Mouse (Mus musculus) fibroblast of lung, adult 2 months (primary cell): ENCODE data around the gene Me3.

Experiments
- DNase-seq: peaks from one replicate; pipeline ENCODE4 v3.0.0-alpha.2; 2011; ENCODE audit warnings: low read depth

Me3 gene

GRCm38 (mm10) chr7:89833521-89833920 is 201.3 kb downstream of the Me3 start:
- no peak for DNase-seq

GRCm38 (mm10) chr7:89835566-89835965 is 203.4 kb downstream of the Me3 start:
- DNase-seq, result no peak

- DNase-seq, result no peak
Observed at GRCm38 (mm10) chr7:89836676-89837075, 204.5 kb downstream of the Me3 start.

GRCm38 (mm10) chr7:89837841-89838240 is 205.6 kb downstream of the Me3 start:
- peak; percentile 88 for DNase-seq

GRCm38 (mm10) chr7:89839721-89840120 is 207.5 kb downstream of the Me3 start:
- no peak for DNase-seq

- DNase-seq, result peak; percentile 65
Observed at GRCm38 (mm10) chr7:89841670-89842403, 209.6 kb downstream of the Me3 start.

GRCm38 (mm10) chr7:89842404-89842715 is 210.2 kb downstream of the Me3 start:
- no peak for DNase-seq

GRCm38 (mm10) chr7:89843121-89843520 is 210.9 kb downstream of the Me3 start:
- DNase-seq, result no peak

- no peak for DNase-seq
Observed at GRCm38 (mm10) chr7:89843533-89843932, 211.3 kb downstream of the Me3 start.

GRCm38 (mm10) chr7:89845669-89846068 is 213.5 kb downstream of the Me3 start:
- DNase-seq, result no peak

GRCm38 (mm10) chr7:89850510-89850909 is 218.3 kb downstream of the Me3 start:
- peak; percentile 65 for DNase-seq

- no peak for DNase-seq
Observed at GRCm38 (mm10) chr7:89852158-89853095, 220.2 kb downstream of the Me3 start.

- DNase-seq, result no peak
Observed at GRCm38 (mm10) chr7:89853131-89853530, 220.9 kb downstream of the Me3 start.

- no peak for DNase-seq
Observed at GRCm38 (mm10) chr7:89855196-89855595, 223.0 kb downstream of the Me3 start.

- no peak for DNase-seq
Observed at GRCm38 (mm10) chr7:89856440-89857217, 224.4 kb downstream of the Me3 start.

- DNase-seq, result no peak
Observed at GRCm38 (mm10) chr7:89864769-89865168, 232.6 kb downstream of the Me3 start.

- no peak for DNase-seq
Observed at GRCm38 (mm10) chr7:89867221-89867620, 235.0 kb downstream of the Me3 start.

- no peak for DNase-seq
Observed at GRCm38 (mm10) chr7:89879686-89880085, 247.5 kb downstream of the Me3 start.

GRCm38 (mm10) chr7:89884551-89884950 is 252.4 kb downstream of the Me3 start:
- DNase-seq, result peak; percentile 24

GRCm38 (mm10) chr7:89891412-89891811 is 259.2 kb downstream of the Me3 start:
- no peak for DNase-seq

- no peak for DNase-seq
Observed at GRCm38 (mm10) chr7:89891856-89892255, 259.7 kb downstream of the Me3 start.

GRCm38 (mm10) chr7:89903007-89903406 is 270.8 kb downstream of the Me3 start:
- no peak for DNase-seq
